Mouse (Mus musculus) ovary, adult 2 months (tissue): ENCODE measurements around the gene Pibf1. TPM values are rescaled to one million over a fixed set of nuclear protein-coding genes. Genes with fewer than 3 reads are reported as not detected.

ENCODE experiments used
- polyA plus RNA-seq: library from polyadenylated mRNA; depleted of rRNA; stranded (reverse); fragments of >200 nt; gene quantifications from 2 replicates; pipeline ENCODE4 v1.2.3, GENCODE M21; 2012; rRNA removed

Pibf1 gene
- polyA plus RNA-seq: 1.6 and 2.2 TPM in 2 replicates

GRCm38 (mm10) chr14:99099267-99099966 lies at the start of gene Pibf1, which contains the start of gene Dis3:
TSS of gene Pibf1 (plus strand) at chr14:99099424.
TSS of gene Dis3 (minus strand) at chr14:99099770.

GRCm38 (mm10) chr14:99298385-99299021 lies 199.3 kb downstream of the Pibf1 start, which contains the start of gene Klf5:
TSS of gene Klf5 (plus strand) at chr14:99298691.

Other genes starting within 250 kb of the Pibf1 start
- not detected in 2 replicates for gene Rpl36a-ps1, start 105.1 kb upstream of the Pibf1 start, polyA plus RNA-seq
- 4.1 and 7.0 TPM in 2 replicates for gene Mzt1, start 53.3 kb upstream of the Pibf1 start, polyA plus RNA-seq
- 2.6 and 4.1 TPM in 2 replicates for gene Bora, start 53.2 kb upstream of the Pibf1 start, polyA plus RNA-seq
- 10.9 and 13.6 TPM in 2 replicates for gene Dis3, start 346 bp downstream of the Pibf1 start, polyA plus RNA-seq
- 15.0 and 17.0 TPM in 2 replicates for gene Klf5, start 199.3 kb downstream of the Pibf1 start, polyA plus RNA-seq